Mouse (Mus musculus) heart, embryonic 12.5 days (tissue): ENCODE results near the gene 1700013F07Rik. TPM values are rescaled to one million over a fixed set of nuclear protein-coding genes. Genes with fewer than 3 reads are reported as not detected.
A peak's percentile ranks its signal among the peaks of the same experiment; 100 is the strongest.
"Not testable (repeated sequence)": the region's sequence is repeated elsewhere in the genome, so short reads cannot be mapped to it uniquely, and the experiment has no call there.

ENCODE experiments used
- ATAC-seq: fragments of 200-750 bp; cut with Nextera tagmentation; 2 replicates; pipeline ENCODE4 v1.8.0; 2017; ENCODE audit warnings: moderate TSS enrichment, moderate library complexity; ENCODE audit not compliant: insufficient number of reproducible peaks, low FRiP score
- H3K27ac ChIP-seq: fragments of 300-500 bp; sonication (generic); 2 replicates; pipeline ENCODE4 v1.5.1; 2016; ENCODE audit warnings: mild to moderate bottlenecking, moderate library complexity; ENCODE audit not compliant: poor library complexity, severe bottlenecking
- H3K27me3 ChIP-seq: fragments of 300-500 bp; sonication (generic); replicated peaks from 2 replicates; pipeline ENCODE4 v1.6.1; 2016; ENCODE audit warnings: mild to moderate bottlenecking, moderate library complexity
- H3K36me3 ChIP-seq: fragments of 300-500 bp; sonication (generic); 2 replicates; pipeline ENCODE4 v1.6.1; 2016; ENCODE audit warnings: mild to moderate bottlenecking, moderate library complexity
- H3K4me1 ChIP-seq: fragments of 300-500 bp; sonication (generic); replicated peaks from 2 replicates; pipeline ENCODE4 v1.6.1; 2016; ENCODE audit warnings: mild to moderate bottlenecking
- H3K4me2 ChIP-seq: fragments of 300-500 bp; sonication (generic); 2 replicates; pipeline ENCODE4 v1.6.1; 2016; ENCODE audit warnings: mild to moderate bottlenecking, moderate library complexity
- H3K4me3 ChIP-seq: fragments of 300-500 bp; sonication (generic); 2 replicates; pipeline ENCODE4 v1.5.1; 2016; ENCODE audit warnings: mild to moderate bottlenecking
- H3K9ac ChIP-seq: fragments of 300-500 bp; sonication (generic); 2 replicates; pipeline ENCODE4 v1.6.1; 2016; ENCODE audit warnings: mild to moderate bottlenecking, moderate library complexity
- H3K9me3 ChIP-seq: fragments of 300-500 bp; sonication (generic); replicated peaks from 2 replicates; pipeline ENCODE4 v1.6.1; 2016; ENCODE audit warnings: mild to moderate bottlenecking, moderate library complexity
- WGBS: fragments of 180-500 bp; shearing (Covaris S2); methylation state at CpG from one replicate; pipeline ENCODE4 v1.1.7; 2016; 5-methylcytosine and 5-hydroxymethylcytosine counted together
- polyA plus RNA-seq: library from polyadenylated mRNA; unstranded; fragments of >200 nt; fragmentation: Nextera tagmentation; extraction: Ambion mirVana; gene quantifications from 2 replicates; pipeline ENCODE4 v1.2.1, GENCODE M21; 2016

The 1700013F07Rik gene
- polyA plus RNA-seq: not detected in 2 replicates

DNA sequence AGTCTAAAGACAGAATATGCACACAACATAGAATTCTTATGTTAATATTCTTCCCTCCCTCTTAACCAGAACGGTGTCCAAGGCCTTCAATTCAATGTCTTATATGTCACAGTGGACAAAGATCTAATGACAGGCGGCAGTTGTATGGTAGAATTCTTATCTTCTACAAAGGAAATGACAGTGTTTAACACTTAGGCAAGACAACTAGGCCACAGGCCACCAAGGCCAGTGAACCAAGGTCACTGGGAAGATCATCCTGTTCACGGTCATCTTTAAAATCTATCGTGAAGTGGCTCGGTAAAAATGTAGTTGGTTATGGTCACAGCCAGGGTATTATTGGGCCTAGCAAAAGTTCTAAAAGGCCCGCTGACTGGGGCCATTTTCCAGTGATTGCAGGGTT lies at the start of gene 1700013F07Rik:
Gene 1700013F07Rik, plus strand, starts transcription at position 200 of the 400 bp plus-strand sequence.
- Histone ChIP-seq H3K9ac (no peak within 1 kb of the TSS), H3K36me3 (no peaks in the 10 kb centered on the region), H3K27ac (no peak within 1 kb of the TSS), H3K4me3 (no peak within 1 kb of the TSS), H3K4me2 (no peak within 1 kb of the TSS), H3K4me1 (peaks cover 18% of the 10 kb centered on the region), H3K27me3 (peaks cover 18% of the 10 kb centered on the region), H3K9me3 (no peaks in the 10 kb centered on the region)
- WGBS: 70% methylated on average over 6 of the region's 6 CpGs
- ATAC-seq: no peak

DNA sequence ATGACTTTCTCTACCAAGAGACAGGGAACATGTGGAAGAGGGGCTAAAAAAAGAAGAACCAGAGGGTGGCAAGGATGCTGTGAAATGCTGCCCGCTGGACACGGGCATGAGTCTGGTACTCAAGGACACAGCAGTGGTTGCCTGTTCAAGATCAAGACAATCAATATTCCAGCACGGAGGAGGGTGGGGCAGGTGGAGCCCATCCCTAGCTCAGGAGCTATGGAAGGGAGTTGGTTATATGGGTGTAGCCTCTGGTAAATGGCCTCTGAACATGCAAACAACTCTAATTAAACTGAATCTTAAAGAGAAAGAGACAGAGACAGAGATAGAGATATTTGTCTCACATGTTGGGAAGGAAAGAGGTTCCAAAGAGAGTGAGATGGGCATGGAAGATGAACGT lies 49.2 kb upstream of the 1700013F07Rik start:
- Histone ChIP-seq H3K4me2 (no peak overlapping the region), H3K4me1 (no peaks in the 10 kb centered on the region), H3K9ac (no peak overlapping the region)

DNA sequence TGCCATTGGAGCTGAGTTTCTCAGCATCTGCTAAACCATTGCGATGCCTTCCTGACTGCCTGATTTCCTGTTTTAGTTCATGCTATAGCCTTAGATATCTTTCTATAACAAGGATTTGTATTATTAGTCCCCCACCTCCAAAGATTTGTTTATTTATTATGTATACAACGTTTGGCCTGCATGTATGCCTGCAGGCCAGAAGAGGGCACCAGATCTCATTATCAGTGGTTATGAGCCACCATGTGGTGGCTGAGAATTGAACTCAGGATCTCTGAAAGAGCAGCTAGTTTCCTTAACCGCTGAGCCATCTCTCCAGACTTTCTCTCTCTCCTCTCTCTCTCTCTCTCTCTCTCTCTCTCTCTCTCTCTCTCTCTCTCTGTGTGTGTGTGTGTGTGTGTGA lies 44.0 kb upstream of the 1700013F07Rik start:
- Histone ChIP-seq H3K9ac (no peak overlapping the region), H3K27ac (no peak overlapping the region), H3K9me3 (no peaks in the 10 kb centered on the region), H3K4me2 (no peak overlapping the region), H3K27me3 (no peaks in the 10 kb centered on the region), H3K36me3 (no peaks in the 10 kb centered on the region), H3K4me1 (no peaks in the 10 kb centered on the region), H3K4me3 (no peak overlapping the region)
- ATAC-seq: no peak
- 36% methylated on average over 3 of the region's 3 CpGs for WGBS

More for the DNA sequence above, 49.2 kb upstream of the 1700013F07Rik start:
- Histone ChIP-seq H3K36me3 (no peaks in the 10 kb centered on the region), H3K27me3 (no peaks in the 10 kb centered on the region), H3K9me3 (0 out of 2 replicates have a peak, but pooled peaks cover 4% of the 10 kb centered on the region), H3K4me3 (no peak overlapping the region), H3K27ac (no peak overlapping the region)
- ATAC-seq: no peak
- 79% methylated on average over 4 of the region's 4 CpGs for WGBS

DNA sequence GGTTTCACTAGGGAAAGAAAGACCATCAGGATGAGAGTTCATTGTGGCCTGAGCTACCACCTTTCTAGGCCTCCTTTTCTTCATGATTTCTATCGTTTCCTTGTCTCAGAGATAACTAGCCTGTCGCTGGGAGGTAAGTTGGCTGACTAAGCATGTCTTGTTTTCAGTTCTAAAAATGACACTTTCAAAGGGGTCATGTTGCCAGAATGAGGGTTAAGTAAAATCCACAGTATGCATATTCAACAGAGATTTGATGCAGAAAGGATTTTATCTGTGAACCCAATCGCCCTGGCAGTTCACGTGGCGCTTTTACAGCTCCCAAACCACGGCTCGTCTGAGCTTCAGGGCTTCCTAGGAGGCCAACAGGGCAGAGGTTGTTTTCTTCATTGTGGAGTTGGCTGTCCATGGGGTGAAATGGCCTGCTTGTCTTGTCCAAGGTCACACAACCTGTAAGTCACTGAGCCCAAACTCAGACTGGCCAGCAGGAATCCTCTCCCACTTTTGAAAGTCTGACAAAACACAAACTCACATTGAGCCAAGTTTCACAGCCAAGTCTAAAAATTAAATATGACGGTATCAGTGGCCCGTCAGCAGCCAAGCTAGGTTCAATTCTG lies 39.0 kb upstream of the 1700013F07Rik start:
- ATAC-seq: no peak
- Histone ChIP-seq H3K4me1 (no peaks in the 10 kb centered on the region), H3K27ac (no peak overlapping the region), H3K9me3 (no peaks in the 10 kb centered on the region), H3K27me3 (no peaks in the 10 kb centered on the region), H3K36me3 (no peaks in the 10 kb centered on the region), H3K4me2 (no peak overlapping the region), H3K9ac (no peak overlapping the region), H3K4me3 (no peak overlapping the region)
- 77% methylated on average over 9 of the region's 9 CpGs for WGBS

DNA sequence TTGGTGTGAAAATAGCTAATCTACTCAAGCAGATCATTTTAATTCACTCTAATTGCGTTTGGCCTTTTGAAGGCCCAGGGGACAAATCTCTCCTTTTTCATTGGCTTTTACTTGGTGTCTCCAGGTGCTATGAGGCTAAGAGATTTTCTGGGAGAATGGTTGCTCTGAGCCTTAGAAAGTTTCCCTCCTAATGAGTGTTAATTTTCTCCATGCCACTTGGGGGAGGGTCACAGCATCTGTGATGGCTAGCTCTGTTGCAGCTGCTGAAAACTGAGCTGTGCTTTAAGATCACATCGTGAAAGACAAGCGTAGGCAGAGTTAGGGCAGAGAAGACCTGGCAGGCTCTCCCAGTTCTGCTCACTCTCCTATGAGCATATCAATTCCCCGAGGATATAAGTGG lies 38.5 kb upstream of the 1700013F07Rik start:
- no peak for ATAC-seq
- no peak overlapping the region for H3K4me3 ChIP-seq
- no peaks in the 10 kb centered on the region for H3K36me3 ChIP-seq
- H3K9me3 ChIP-seq: no peaks in the 10 kb centered on the region
- no peaks in the 10 kb centered on the region for H3K4me1 ChIP-seq
- H3K9ac ChIP-seq: no peak overlapping the region
- H3K4me2 ChIP-seq: no peak overlapping the region
- WGBS: 28% methylated on average over 4 of the region's 4 CpGs
- no peaks in the 10 kb centered on the region for H3K27me3 ChIP-seq
- no peak overlapping the region for H3K27ac ChIP-seq

DNA sequence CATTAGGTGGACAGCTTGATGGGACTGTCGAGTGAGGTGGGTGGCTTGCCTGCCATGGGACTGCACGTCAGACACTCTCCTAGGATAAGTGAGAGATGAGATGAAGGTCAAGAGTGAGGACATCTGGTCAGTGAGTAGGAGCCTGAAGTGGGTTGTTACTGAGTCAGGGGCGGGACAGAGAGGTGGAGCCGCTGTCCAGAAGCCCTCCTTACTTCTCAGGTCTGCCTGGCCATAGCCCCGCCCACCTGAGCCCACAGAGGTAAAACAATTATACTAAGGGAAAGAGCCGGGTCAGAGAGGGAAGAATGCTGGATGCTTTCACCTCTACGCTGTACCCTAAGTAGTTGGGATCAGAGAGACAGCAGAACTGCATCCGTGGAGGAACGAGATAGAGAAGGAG lies 36.3 kb upstream of the 1700013F07Rik start:
- Histone ChIP-seq H3K36me3 (no peaks in the 10 kb centered on the region), H3K9me3 (no peaks in the 10 kb centered on the region), H3K9ac (no peak overlapping the region), H3K27ac (no peak overlapping the region), H3K27me3 (no peaks in the 10 kb centered on the region), H3K4me2 (no peak overlapping the region), H3K4me3 (no peak overlapping the region), H3K4me1 (no peaks in the 10 kb centered on the region)
- WGBS: 21% methylated on average over 9 of the region's 9 CpGs
- ATAC-seq: peak; percentile 42; the same call in 1 of the 2 replicates

DNA sequence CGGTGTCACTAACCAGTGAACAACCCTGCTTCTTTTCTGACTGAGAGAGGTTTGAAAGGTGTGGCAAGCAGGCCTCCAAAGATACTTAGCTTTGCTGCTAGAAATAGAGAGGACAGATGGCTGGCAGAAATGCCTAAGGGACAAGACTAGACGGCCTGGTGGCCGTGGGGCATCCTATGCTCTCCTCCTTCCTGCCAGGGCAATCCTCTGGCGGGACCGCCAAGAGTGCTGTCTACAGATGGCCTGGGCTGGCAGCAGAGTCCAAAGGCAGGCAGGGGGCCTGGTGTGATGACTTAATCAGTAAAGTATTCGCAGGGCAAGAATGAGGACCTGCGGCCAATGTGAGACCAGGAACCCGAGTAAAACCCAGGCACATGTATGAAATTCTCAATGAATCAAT lies 34.1 kb upstream of the 1700013F07Rik start:
- Histone ChIP-seq H3K27me3 (no peaks in the 10 kb centered on the region; the same call in 1 of the 2 replicates), H3K4me3 (no peak overlapping the region), H3K4me2 (no peak overlapping the region), H3K4me1 (no peaks in the 10 kb centered on the region), H3K9ac (no peak overlapping the region), H3K36me3 (no peaks in the 10 kb centered on the region), H3K9me3 (no peaks in the 10 kb centered on the region), H3K27ac (no peak overlapping the region)
- 53% methylated on average over 8 of the region's 8 CpGs for WGBS
- no peak for ATAC-seq

DNA sequence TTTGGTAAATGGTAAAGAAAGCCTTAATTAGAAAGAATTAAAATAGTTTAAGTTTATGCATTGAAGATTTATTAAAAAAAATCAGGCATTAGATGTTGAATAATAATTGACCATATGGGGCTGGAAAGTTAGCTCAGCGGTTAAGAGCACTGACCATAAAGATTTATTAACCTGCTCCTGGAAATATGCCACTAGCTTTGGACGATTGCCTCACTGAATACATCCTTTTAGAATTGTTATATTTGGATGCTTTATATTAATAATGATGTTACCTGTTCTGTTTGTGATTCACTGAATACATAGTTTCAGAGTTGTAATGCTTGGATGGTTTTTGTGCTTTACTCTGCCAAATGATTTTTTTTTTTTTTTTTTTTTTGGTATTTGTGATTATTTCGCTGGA lies 32.5 kb upstream of the 1700013F07Rik start:
- not testable (repeated sequence) for H3K9me3 ChIP-seq, H3K4me2 ChIP-seq, H3K27ac ChIP-seq, H3K27me3 ChIP-seq, H3K36me3 ChIP-seq, H3K4me3 ChIP-seq, H3K9ac ChIP-seq, ATAC-seq, H3K4me1 ChIP-seq
- 68% methylated on average over 3 of the region's 3 CpGs for WGBS

DNA sequence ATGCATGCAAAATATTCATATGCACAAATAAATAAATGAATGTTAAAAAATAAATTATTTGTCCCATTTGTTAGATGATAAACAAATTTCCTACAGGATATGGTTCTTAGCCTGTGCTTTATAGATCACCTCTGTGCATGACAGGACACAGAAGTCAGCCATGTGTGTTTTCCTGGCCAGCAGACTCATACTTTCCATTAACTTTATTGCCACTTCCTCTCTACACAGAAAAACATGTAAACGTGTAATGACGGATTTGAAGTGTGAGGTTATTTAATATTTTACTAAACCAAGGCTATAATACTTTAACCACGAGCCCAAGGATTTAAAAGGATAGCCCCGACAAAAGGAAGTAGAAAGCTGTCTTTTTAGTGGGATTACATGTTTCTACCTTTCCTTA lies 30.0 kb upstream of the 1700013F07Rik start:
- no peaks in the 10 kb centered on the region for H3K36me3 ChIP-seq
- no peaks in the 10 kb centered on the region for H3K9me3 ChIP-seq
- H3K4me3 ChIP-seq: no peak overlapping the region
- H3K9ac ChIP-seq: no peak overlapping the region
- ATAC-seq: no peak
- H3K4me1 ChIP-seq: no peaks in the 10 kb centered on the region
- no peaks in the 10 kb centered on the region; the same call in 1 of the 2 replicates for H3K27me3 ChIP-seq
- no peak overlapping the region for H3K27ac ChIP-seq
- WGBS: 76% methylated on average over 4 of the region's 4 CpGs
- no peak overlapping the region for H3K4me2 ChIP-seq

DNA sequence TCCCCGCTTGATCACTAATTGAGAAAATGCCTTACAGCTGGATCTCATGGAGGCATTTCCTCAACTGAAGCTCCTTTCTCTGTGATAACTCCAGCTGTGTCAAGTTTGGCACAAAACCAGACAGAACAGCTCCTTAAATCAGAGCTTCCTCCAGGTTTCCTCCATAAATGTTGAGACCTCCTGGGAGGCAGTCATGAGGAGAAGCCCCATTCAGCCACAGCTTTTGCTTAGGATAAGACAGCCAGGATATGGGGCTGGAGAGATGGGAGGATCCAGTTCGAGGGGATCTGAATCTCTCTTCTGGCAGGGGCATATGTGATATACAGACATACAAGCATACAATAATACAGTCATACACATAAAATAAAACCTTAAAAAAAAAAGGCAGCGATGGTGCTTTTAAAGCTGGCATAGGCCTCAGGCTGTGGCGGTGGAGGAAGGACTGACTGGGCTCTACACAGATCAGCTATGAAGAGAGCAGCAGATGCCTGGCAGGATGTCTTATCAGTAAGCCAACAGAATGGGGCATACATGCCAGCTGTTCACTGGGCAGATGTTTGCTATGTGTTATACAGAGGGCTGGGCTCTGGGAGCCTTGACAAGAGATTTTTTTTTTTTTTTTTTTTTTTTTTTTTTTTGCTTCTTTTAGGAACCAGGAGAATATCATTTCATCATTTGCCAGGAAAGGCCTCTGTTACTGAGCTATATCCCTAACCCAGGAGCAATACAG lies 25.0 kb upstream of the 1700013F07Rik start:
- ATAC-seq: no peak
- Histone ChIP-seq H3K4me1 (no peaks in the 10 kb centered on the region), H3K9me3 (no peaks in the 10 kb centered on the region), H3K27ac (no peak overlapping the region), H3K36me3 (no peaks in the 10 kb centered on the region), H3K9ac (no peak overlapping the region), H3K27me3 (no peaks in the 10 kb centered on the region), H3K4me2 (no peak overlapping the region), H3K4me3 (no peak overlapping the region)
- 69% methylated on average over 4 of the region's 4 CpGs for whole genome bisulfite sequencing

DNA sequence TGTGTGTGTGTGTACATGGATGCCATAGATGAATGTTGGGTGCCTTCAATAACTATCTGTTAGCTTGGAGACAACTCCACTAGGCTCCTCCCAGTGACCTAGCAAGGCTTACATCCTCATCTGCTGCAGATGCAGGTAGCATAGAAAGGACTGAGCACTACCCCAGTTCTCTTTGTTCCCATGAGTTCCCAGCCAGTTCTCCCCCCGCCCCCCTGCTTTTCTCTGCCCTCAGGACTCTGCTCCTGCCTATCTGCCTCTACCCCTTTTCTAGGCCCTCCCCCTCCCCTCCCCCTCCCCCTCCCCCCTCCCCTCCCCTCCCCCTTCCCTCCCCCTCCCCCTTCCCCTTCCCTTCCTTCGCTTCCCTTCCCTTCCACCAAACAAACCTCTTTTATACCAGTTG lies 23.8 kb upstream of the 1700013F07Rik start:
- Histone ChIP-seq H3K27me3 (no peaks in the 10 kb centered on the region), H3K4me3 (no peak overlapping the region), H3K4me2 (no peak overlapping the region), H3K9me3 (no peaks in the 10 kb centered on the region), H3K27ac (no peak overlapping the region), H3K36me3 (no peaks in the 10 kb centered on the region), H3K4me1 (no peaks in the 10 kb centered on the region), H3K9ac (no peak overlapping the region)
- ATAC-seq: no peak
- 63% methylated on average over 2 of the region's 2 CpGs for WGBS
